Mouse (Mus musculus) erythroblast, embryonic 14.5 days (primary cell): Measurements from ENCODE around the gene Gm10720. TPM values are rescaled to one million over a fixed set of nuclear protein-coding genes. Genes with fewer than 3 reads are reported as not detected.
"Not testable (repeated sequence)": the region's sequence is repeated elsewhere in the genome, so short reads cannot be mapped to it uniquely, and the experiment has no call there.

Source experiments
- H3K27me3 ChIP-seq: 2 replicates; pipeline ENCODE4 v1.6.1; 2012; ENCODE audit warnings: inconsistent platforms; ENCODE audit not compliant: control insufficient read depth
- H3K36me3 ChIP-seq: 2 replicates; pipeline ENCODE4 v1.6.1; 2012; ENCODE audit warnings: mild to moderate bottlenecking, inconsistent platforms; ENCODE audit not compliant: control insufficient read depth
- H3K4me1 ChIP-seq: 2 replicates; pipeline ENCODE4 v1.6.1; 2012; ENCODE audit warnings: inconsistent platforms; ENCODE audit not compliant: control insufficient read depth
- H3K4me3 ChIP-seq: replicated peaks from 2 replicates; pipeline ENCODE3; 2012; ENCODE audit warnings: moderate library complexity, mild to moderate bottlenecking, inconsistent platforms
- H3K9me3 ChIP-seq: 2 replicates; pipeline ENCODE4 v1.6.1; 2012; ENCODE audit warnings: low read length, inconsistent platforms, mixed read lengths; ENCODE audit not compliant: control insufficient read depth
- polyA plus RNA-seq: library from polyadenylated mRNA; stranded (reverse); fragments of >175 nt; gene quantifications from 2 replicates; pipeline ENCODE4 v1.2.3, GENCODE M21; 2012

The Gm10720 gene
- polyA plus RNA-seq, 1 experiment, result 0.06 TPM

- H3K36me3 ChIP-seq, H3K27me3 ChIP-seq, H3K9me3 ChIP-seq, H3K4me1 ChIP-seq, H3K4me3 ChIP-seq: not testable (repeated sequence)
Observed at GRCm38 (mm10) chr9:3038161-3038560, 22.7 kb downstream of the Gm10720 start.

Other genes with a start within 250 kb of the Gm10720 start
- 0.09 and 0.39 TPM in 2 replicates for gene Gm10722, start 14.7 kb upstream of the Gm10720 start, polyA plus RNA-seq
- gene Gm11168, start 12.3 kb upstream of the Gm10720 start, polyA plus RNA-seq, result 0.28 and 1.2 TPM in 2 replicates
- 0.60 and 1.9 TPM in 2 replicates for gene Gm10721, start 2.5 kb upstream of the Gm10720 start, polyA plus RNA-seq
- gene Gm10719, start 1.8 kb downstream of the Gm10720 start, polyA plus RNA-seq, result 3.9 and 5.1 TPM in 2 replicates
- 7.7 and 12.3 TPM in 2 replicates for gene Gm10718, start 7.9 kb downstream of the Gm10720 start, polyA plus RNA-seq
- 0.93 and 1.1 TPM in 2 replicates for gene Gm10717, start 9.8 kb downstream of the Gm10720 start, polyA plus RNA-seq
- gene Gm17535, start 18.9 kb downstream of the Gm10720 start, polyA plus RNA-seq, result 0.08 and 0.15 TPM in 2 replicates
- gene Gm10715, start 21.2 kb downstream of the Gm10720 start, polyA plus RNA-seq, result 0.06 and 0.08 TPM in 2 replicates